8 mouse cellular contexts compared by ENCODE assay signal in the genomic region with DNA sequence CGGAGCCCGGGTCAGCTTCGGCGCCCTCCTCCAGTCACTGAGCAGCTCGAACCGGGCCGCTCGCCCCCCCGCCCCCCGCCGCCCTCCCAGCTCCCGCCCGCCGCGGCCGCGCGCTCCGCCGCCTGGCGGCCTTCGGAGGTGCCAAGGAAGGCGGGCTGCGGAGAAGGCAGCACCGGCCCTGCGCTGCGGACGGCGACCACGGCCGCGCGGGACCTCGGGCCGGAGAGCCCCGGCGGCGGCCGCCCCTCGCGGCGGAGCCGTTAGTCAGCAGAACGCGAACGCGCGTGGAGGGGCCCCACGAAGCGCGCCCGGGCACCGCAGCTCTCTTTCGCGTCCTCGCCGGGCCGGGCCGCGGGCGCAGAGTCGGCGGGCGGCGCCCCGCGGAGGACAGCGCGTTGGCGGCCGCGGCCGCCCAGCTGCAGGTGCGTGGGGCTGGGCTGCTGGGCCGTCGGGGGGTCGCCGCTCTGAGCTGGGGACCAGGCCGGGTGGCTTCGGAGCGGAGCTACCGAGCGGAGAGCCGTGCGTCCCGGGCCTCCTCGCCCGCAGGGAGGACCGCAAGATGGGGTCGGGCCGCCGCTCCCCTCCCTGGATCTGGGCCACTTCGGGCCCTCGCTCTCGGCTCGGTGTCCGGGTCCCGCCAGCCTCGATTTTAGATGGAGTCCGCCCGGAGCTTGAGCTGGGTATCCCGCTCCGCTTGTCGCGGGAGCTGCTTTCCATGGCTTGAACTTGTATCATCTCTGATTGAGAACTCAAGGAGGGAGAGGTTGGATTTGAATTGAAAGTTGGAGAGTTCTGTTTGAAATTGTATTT. TPM values are rescaled to one million over a fixed set of nuclear protein-coding genes. Genes with fewer than 3 reads are reported as not detected.
DNase-seq lines count a peak whose midpoint lies in the region; ATAC-seq and TF ChIP-seq lines count a peak whose summit lies in the region.

A gene (plus strand): TSS at position 14 of the 810 bp plus-strand sequence.

- no peak for TF ChIP-seq POLR2A in CH12.LX (IDR thresholded peaks at IDR 0.05; ENCODE audit: low read depth, low read length)

- TF ChIP-seq RAD21 in CH12.LX (IDR thresholded peaks at IDR 0.05; ENCODE audit: low read depth, low read length) = no peak

- H3K27me3 ChIP-seq in CH12.LX (replicated peaks) = no peaks in the 10 kb centered on the region
- no peaks in the 10 kb centered on the region for H3K27me3 ChIP-seq in forebrain, embryonic 13.5 days
- no peaks in the 10 kb centered on the region for H3K27me3 ChIP-seq in heart, postnatal 0 days (ENCODE audit: control insufficient read depth, insufficient read depth, low read length)
- no peaks in the 10 kb centered on the region for H3K27me3 ChIP-seq in liver, postnatal 0 days (ENCODE audit: insufficient read depth, low read length)
- H3K27me3 ChIP-seq in neural tube, embryonic 12.5 days (replicated peaks) = no peaks in the 10 kb centered on the region

- under 1% methylated on average over 70 of the region's 105 CpGs for WGBS in forebrain, embryonic 13.5 days
- WGBS in heart, postnatal 0 days = under 1% methylated on average over 86 of the region's 105 CpGs
- under 1% methylated on average over 59 of the region's 105 CpGs for WGBS in liver, postnatal 0 days (ENCODE audit: insufficient replicate concordance)
- WGBS in neural tube, embryonic 12.5 days = under 1% methylated on average over 93 of the region's 105 CpGs

- in situ Hi-C loops in CH12.LX (cut with MboI; ENCODE audit: low pct_ligation_motif_present, low pct_unique_long_range_greater_than_20kb, low sequenced_read_pairs) = loop anchor here (5.0 to 10.0 kb wide), 4 partner anchors 56 to 279 kb away; no protein-coding TSS in a partner anchor

- peak within 1 kb of the TSS; percentile 89 for H3K9ac ChIP-seq in CH12.LX (ENCODE audit: insufficient read depth, low read depth)
- peak within 1 kb of the TSS; percentile 96 for H3K9ac ChIP-seq in forebrain, embryonic 13.5 days
- H3K9ac ChIP-seq in heart, postnatal 0 days (replicated peaks; ENCODE audit: low read depth, low read length) = peak within 1 kb of the TSS; percentile 97
- H3K9ac ChIP-seq in liver, postnatal 0 days (replicated peaks) = peak within 1 kb of the TSS; percentile 89
- H3K9ac ChIP-seq in neural tube, embryonic 12.5 days = peak within 1 kb of the TSS; percentile 97

- dilution Hi-C loops in CH12.LX (cut with MboI; ENCODE audit: extremely low pct_ligation_motif_present, extremely low pct_unique_long_range_greater_than_20kb, low sequenced_read_pairs) = no loop called here

- no peak for DNase-seq in CH12.LX (ENCODE audit: extremely low read depth)
- peak; percentile 55 for DNase-seq in heart, postnatal 0 days (ENCODE audit: low spot score)
- DNase-seq in kidney, postnatal 36 days = peak; percentile 41 to 67
- peak; percentile 62 for DNase-seq in liver, postnatal 0 days
- DNase-seq in thymus, postnatal 10 days (ENCODE audit: low spot score in 2 of 2) = peak; percentile 35 to 36

- peak; percentile 59 for ATAC-seq in forebrain, embryonic 13.5 days
- ATAC-seq in heart, postnatal 0 days (ENCODE audit: insufficient read depth, low read depth) = peak; percentile 37
- peak; percentile 40 for ATAC-seq in liver, postnatal 0 days
- ATAC-seq in neural tube, embryonic 12.5 days (ENCODE audit: low FRiP score, low read depth) = peak; percentile 67

- peaks cover 11 to 38% of the 10 kb centered on the region in 2 experiments for H3K4me1 ChIP-seq in CH12.LX (ENCODE audit: control insufficient read depth in 1 of 2, insufficient read depth in 2 of 2)
- H3K4me1 ChIP-seq in brown adipose tissue, adult 24 weeks (ENCODE audit: control insufficient read depth, insufficient read depth, insufficient read length, low read length) = peaks cover 9% of the 10 kb centered on the region; the same call in 1 of the 2 replicates
- peaks cover 32% of the 10 kb centered on the region for H3K4me1 ChIP-seq in forebrain, embryonic 13.5 days
- peaks cover 22% of the 10 kb centered on the region for H3K4me1 ChIP-seq in heart, postnatal 0 days (ENCODE audit: control insufficient read depth, insufficient read depth)
- H3K4me1 ChIP-seq in liver, postnatal 0 days (ENCODE audit: insufficient read depth) = peaks cover 23% of the 10 kb centered on the region
- peaks cover 15% of the 10 kb centered on the region for H3K4me1 ChIP-seq in neural tube, embryonic 12.5 days

- H3K79me2 ChIP-seq in CH12.LX (replicated peaks; ENCODE audit: control insufficient read depth, extremely low read depth, insufficient read depth, poor library complexity, severe bottlenecking) = peaks cover 71% of the 10 kb centered on the region

- H3K4me2 ChIP-seq in CH12.LX (ENCODE audit: insufficient read depth, low read depth, poor library complexity, severe bottlenecking) = peak within 1 kb of the TSS; percentile 85
- H3K4me2 ChIP-seq in forebrain, embryonic 13.5 days = peak within 1 kb of the TSS; percentile 80
- H3K4me2 ChIP-seq in heart, postnatal 0 days (ENCODE audit: low read depth, low read length) = peak within 1 kb of the TSS; percentile 82
- peak within 1 kb of the TSS; percentile 83 for H3K4me2 ChIP-seq in liver, postnatal 0 days (ENCODE audit: low read depth, low read length)
- H3K4me2 ChIP-seq in neural tube, embryonic 12.5 days (replicated peaks) = peak within 1 kb of the TSS; percentile 79

- TF ChIP-seq CTCF in CH12.LX (conservative IDR thresholded peaks at IDR 0.05 in 1 of 2, IDR thresholded peaks at IDR 0.05 in 1 of 2; ENCODE audit: low read depth in 2 of 2, low read length in 2 of 2) = peak in 1 of 2 experiments; percentile 11; a peak in 1 of 4 replicates
- peak; percentile 28; the same call in 1 of the 2 replicates for TF ChIP-seq CTCF in heart, postnatal 0 days (IDR thresholded peaks at IDR 0.05; ENCODE audit: low read depth)
- TF ChIP-seq CTCF in liver, postnatal 0 days (IDR thresholded peaks at IDR 0.05; ENCODE audit: low read depth) = peak; percentile 35; the same call in 1 of the 2 replicates

- peak within 1 kb of the TSS; percentile 79 for H3K27ac ChIP-seq in CH12.LX (ENCODE audit: insufficient read depth, low read depth)
- peak within 1 kb of the TSS; percentile 84 for H3K27ac ChIP-seq in brown adipose tissue, adult 24 weeks (replicated peaks; ENCODE audit: low read depth, low read length)
- peak within 1 kb of the TSS; percentile 99 for H3K27ac ChIP-seq in forebrain, embryonic 13.5 days
- H3K27ac ChIP-seq in heart, postnatal 0 days (ENCODE audit: low read depth) = peak within 1 kb of the TSS; percentile 99
- H3K27ac ChIP-seq in liver, postnatal 0 days (ENCODE audit: low read depth) = peak within 1 kb of the TSS; percentile 98
- peak within 1 kb of the TSS; percentile 98 for H3K27ac ChIP-seq in neural tube, embryonic 12.5 days

- peaks cover 2 to 21% of the 10 kb centered on the region in 2 experiments for H3K36me3 ChIP-seq in CH12.LX (replicated peaks in 1 of 2; ENCODE audit: control insufficient read depth in 1 of 2, insufficient read depth in 1 of 2, low read length in 1 of 2)
- no peaks in the 10 kb centered on the region for H3K36me3 ChIP-seq in forebrain, embryonic 13.5 days (ENCODE audit: poor library complexity, severe bottlenecking)
- no peaks in the 10 kb centered on the region for H3K36me3 ChIP-seq in heart, postnatal 0 days (replicated peaks; ENCODE audit: control insufficient read depth, insufficient read depth, low read length)
- no peaks in the 10 kb centered on the region for H3K36me3 ChIP-seq in liver, postnatal 0 days (replicated peaks; ENCODE audit: insufficient read depth, low read length)
- no peaks in the 10 kb centered on the region for H3K36me3 ChIP-seq in neural tube, embryonic 12.5 days

- no peaks in the 10 kb centered on the region for H3K9me3 ChIP-seq in CH12.LX (replicated peaks; ENCODE audit: low read length)
- H3K9me3 ChIP-seq in forebrain, embryonic 13.5 days (replicated peaks) = no peaks in the 10 kb centered on the region
- no peaks in the 10 kb centered on the region for H3K9me3 ChIP-seq in heart, postnatal 0 days (replicated peaks; ENCODE audit: control insufficient read depth, low read length)
- H3K9me3 ChIP-seq in liver, postnatal 0 days (ENCODE audit: low read length) = no peaks in the 10 kb centered on the region
- H3K9me3 ChIP-seq in neural tube, embryonic 12.5 days = no peaks in the 10 kb centered on the region

- TF ChIP-seq EP300 in CH12.LX (IDR thresholded peaks at IDR 0.05; ENCODE audit: low read length) = no peak
- TF ChIP-seq EP300 in heart, postnatal 0 days (IDR thresholded peaks at IDR 0.05; ENCODE audit: low read depth) = no peak
- no peak for TF ChIP-seq EP300 in liver, postnatal 0 days (IDR thresholded peaks at IDR 0.05; ENCODE audit: low read depth)

- H3K4me3 ChIP-seq in CH12.LX (replicated peaks in 1 of 3; ENCODE audit: low read depth in 2 of 3, low read length in 2 of 3, poor library complexity in 1 of 3) = peak within 1 kb of the TSS; percentile 87 to 91 (median 91)
- peak within 1 kb of the TSS; percentile 98 for H3K4me3 ChIP-seq in brown adipose tissue, adult 24 weeks (ENCODE audit: insufficient read depth, low read depth, low read length)
- H3K4me3 ChIP-seq in forebrain, embryonic 13.5 days = peak within 1 kb of the TSS; percentile 81
- peak within 1 kb of the TSS; percentile 98 for H3K4me3 ChIP-seq in heart, postnatal 0 days (ENCODE audit: low read depth, low read length)
- H3K4me3 ChIP-seq in liver, postnatal 0 days (ENCODE audit: low read depth, low read length) = peak within 1 kb of the TSS; percentile 86
- H3K4me3 ChIP-seq in neural tube, embryonic 12.5 days = peak within 1 kb of the TSS; percentile 89

TF ChIP-seq in CH12.LX, 34 proteins besides CTCF, POLR2A, EP300 and RAD21 (continues in another document):
- TF ChIP-seq ZC3H11A (IDR thresholded peaks at IDR 0.05; ENCODE audit: low read depth, low read length) (no peak), NRF1 (IDR thresholded peaks at IDR 0.05; ENCODE audit: low read depth, low read length) (no peak), CHD1 (IDR thresholded peaks at IDR 0.05; ENCODE audit: low read depth, low read length) (0 out of 2 replicates have a peak, but pooled peaks have one; percentile 16), RCOR1 (conservative IDR thresholded peaks at IDR 0.05; ENCODE audit: low read depth, low read length) (no peak), ZMIZ1 (IDR thresholded peaks at IDR 0.05; ENCODE audit: low read depth, low read length) (peak; percentile 5; the same call in 1 of the 2 replicates), USF1 (IDR thresholded peaks at IDR 0.05; ENCODE audit: low read depth, low read length) (no peak)

RNA-seq across cellular contexts. Expression of the gene that starts here (rescaled TPM):
- total RNA-seq in CH12.LX (2012; rRNA removed) (19.3 and 20.1 TPM in 2 replicates), CH12.LX (2014; rRNA removed) (62.1 and 67.2 TPM in 2 replicates)
- polyA plus RNA-seq in CH12.LX (2012; ENCODE audit: insufficient read length, low read depth) = 30.8 and 33.5 TPM in 2 replicates
- polyA plus RNA-seq in brown adipose tissue, adult 24 weeks (2012; ENCODE audit: insufficient read depth, insufficient read length, missing spikeins) = 29.0 and 31.7 TPM in 2 replicates
- 35.1 and 40.0 TPM in 2 replicates for polyA plus RNA-seq in forebrain, embryonic 13.5 days (2015; fragmentation: Nextera tagmentation; extraction: Ambion mirVana)
- 17.5 and 28.9 TPM in 2 replicates for total RNA-seq in heart, postnatal 0 days (2014; rRNA removed; ENCODE audit: low replicate concordance)
- 17.0 and 17.6 TPM in 2 replicates for polyA plus RNA-seq in heart, postnatal 0 days (2015; fragmentation: Nextera tagmentation; extraction: Ambion mirVana)
- polyA plus RNA-seq in liver, postnatal 0 days (2015; fragmentation: Nextera tagmentation; extraction: Ambion mirVana) = 13.9 and 16.7 TPM in 2 replicates
- polyA plus RNA-seq in neural tube, embryonic 12.5 days (2016; fragmentation: Nextera tagmentation; extraction: Ambion mirVana) = 48.2 and 49.4 TPM in 2 replicates
